Mouse (Mus musculus) cerebellum, adult 8-10 months (tissue): ENCODE data around the gene Slc25a14.

Source experiments
- DNase-seq: peaks from one replicate; pipeline ENCODE4 v3.0.0; 2022

The Slc25a14 gene

DNA sequence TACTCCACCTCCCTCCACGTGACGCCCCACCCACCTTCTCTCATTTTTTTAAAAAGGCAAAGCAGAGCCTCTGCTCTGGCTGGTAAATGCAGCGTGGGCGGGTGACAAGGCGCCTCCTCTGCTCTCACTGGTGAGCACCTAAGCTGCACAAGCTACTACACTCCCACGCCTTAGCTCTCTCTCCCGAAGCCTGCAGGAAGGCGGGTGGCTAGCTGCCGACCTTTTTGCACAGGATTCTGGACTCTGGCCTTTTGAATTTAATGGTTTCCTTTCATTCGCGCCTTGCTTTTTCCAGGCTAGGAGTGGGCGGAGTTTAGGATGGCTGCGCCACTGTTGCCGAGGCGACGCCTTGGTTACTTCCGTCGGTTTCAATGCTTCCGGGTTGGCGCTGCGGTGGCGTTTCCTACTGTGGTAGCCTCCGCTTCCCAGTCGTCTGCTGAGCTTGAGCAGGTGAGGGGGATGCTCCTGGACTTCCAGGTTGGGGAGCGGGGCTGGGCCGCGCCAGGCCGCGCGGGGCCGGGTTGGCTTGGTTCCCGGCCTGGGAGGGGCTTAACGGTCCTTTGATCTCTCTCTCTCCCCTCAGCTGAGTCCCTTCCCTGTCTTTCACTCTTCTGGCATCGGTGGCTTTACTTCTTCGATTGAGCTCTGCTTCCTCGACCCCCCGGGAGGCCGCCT is at the start of gene Slc25a14:
Slc25a14 (plus strand) TSS at position 35 of the 675 bp plus-strand sequence.
- DNase-seq: peak; percentile 71

DNA sequence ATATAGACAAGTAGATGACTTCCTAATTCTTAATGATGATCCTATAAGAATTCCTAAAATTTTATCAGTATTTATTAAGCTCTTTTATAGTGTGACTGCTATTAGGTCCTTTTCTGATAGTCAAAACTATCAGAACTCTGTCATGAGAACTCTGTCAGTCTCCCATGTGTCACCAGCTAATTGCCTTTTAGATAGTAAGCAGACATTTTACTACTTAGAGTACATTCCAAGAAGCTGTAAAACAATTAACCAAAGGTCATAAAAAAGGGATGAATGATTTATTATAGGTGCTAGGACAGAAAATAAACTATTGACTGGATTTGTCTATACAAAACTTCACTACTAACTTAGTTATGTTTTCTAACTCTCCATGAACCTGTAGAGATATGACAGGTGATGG is 39.9 kb upstream of the Slc25a14 start:
- no peak for DNase-seq

DNA sequence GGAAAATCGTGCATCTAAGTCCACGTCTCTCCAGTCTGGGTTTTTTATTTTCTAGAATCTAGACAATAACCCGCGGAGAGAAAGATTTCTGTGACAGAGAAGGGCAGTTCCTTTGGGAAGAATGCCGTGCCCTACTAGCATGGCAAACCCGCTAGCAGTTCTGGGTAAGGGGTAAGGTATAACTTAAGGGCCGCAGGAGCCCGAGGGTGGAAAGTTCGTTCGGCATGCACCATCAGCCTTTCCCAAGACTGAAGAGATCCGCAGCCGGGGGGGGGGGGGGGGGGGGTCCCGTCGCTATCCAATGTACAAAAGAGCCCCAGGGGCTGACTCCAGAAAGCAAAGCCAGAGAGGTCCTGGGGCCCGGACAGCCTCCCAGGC is 29.5 kb upstream of the Slc25a14 start:
- DNase-seq: peak; percentile 6

DNA sequence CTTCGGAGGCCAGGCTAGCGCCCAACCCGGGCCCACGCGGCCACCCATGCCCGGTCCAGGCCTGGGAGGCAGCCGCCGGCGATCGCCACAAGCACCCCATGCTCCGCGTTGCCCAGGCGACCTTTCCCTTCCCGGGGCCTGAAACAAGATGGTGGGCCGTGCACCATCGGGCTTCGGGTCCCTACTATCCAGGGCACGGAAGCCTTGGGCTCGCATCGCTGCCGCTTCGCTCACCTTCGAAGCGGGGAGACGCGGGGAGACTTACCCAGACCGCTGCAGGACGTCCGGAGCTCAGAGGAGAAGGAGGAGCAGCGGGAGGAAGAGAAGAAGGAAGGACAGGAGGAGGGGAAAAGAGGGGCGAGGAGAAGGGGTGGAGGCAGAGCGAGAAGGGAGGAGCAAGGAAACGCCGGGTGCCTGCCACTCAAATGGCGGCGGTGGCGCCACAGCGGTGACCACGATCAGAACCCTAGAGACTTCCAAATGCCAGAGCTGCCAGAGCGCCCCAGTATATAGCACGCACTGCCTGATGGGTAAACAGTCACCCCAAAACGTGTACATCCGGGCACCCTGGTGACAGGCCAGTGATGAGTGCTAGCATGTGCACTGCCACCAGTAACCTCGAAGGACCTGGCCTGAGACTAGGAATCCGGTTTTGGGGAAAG is 29.0 kb upstream of the Slc25a14 start, which contains the start of gene Zfp280c:
Zfp280c (minus strand) TSS at position 406 of the 662 bp plus-strand sequence.
- peak; percentile 65 for DNase-seq

DNA sequence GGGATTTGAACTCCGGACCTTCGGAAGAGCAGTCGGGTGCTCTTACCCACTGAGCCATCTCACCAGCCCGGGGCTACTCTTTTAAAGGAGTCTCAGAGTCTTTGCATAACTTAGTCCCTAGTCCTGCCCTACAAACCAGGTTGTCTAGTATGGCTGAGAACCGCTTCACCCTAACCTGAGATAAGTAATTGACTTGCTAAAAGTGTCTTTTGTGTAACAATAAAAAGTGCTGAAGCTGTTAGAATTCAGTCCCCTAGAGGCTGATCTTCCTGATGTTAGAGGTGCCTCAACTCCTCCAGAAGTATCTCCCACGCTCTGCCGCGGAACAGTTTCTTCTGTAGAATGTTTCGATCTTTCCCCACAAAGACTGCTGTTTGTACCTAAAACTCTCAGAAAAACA is 27.2 kb upstream of the Slc25a14 start:
- DNase-seq: no peak

DNA sequence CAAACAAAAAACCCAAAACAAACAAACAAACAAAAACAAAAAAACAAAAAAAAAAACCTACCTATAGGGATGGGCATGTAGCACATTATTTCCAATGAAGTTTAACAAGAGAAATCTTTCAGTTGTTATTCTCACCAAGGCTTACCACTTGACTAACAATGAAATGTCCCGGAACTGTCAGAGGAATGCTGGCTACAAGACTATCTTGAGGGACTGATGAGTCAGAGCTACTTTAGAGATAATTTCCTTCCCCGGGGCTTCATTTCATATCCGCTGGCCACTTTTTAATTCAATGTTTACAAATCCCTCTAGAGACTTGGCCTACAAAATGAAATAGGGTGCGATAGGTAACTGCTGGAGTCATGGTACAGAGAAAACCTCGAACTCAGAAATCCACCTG is 26.3 kb upstream of the Slc25a14 start:
- no peak for DNase-seq

DNA sequence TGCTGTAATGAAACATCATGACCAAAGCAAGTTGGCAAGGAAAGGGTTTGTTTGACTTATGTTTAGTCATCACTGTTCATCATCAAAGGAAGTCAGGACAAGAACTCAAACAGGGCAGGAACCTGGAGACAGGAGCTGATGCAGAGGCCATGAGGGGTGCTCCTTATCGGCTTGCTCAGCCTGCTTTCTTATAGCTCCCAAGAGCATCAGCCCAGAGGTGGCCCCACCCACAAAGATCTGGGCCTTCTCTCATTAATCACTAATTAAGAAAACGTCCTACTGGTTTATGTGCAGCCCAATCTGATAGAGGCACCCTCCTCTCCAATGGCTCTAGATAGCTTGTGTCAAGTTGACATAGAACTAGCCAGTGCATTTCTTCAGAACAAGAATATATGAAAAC is 18.3 kb upstream of the Slc25a14 start:
- DNase-seq: no peak

DNA sequence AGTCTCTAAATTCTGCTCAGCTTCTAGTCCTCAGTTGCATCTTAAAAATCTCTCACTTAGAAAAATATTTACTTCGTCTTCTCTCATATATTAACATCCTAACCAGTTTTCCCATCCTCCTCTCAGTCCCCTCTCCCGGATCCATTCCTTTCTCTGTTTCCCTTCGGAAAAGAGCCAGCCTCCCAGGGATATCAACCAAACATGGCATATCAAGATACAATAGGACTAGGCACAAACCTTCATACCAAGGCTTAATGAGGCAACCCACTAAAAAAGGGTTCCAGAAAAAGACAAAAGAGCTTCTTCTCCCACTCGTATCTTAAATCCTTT is 199 bp upstream of the Slc25a14 start:
- no peak for DNase-seq

DNA sequence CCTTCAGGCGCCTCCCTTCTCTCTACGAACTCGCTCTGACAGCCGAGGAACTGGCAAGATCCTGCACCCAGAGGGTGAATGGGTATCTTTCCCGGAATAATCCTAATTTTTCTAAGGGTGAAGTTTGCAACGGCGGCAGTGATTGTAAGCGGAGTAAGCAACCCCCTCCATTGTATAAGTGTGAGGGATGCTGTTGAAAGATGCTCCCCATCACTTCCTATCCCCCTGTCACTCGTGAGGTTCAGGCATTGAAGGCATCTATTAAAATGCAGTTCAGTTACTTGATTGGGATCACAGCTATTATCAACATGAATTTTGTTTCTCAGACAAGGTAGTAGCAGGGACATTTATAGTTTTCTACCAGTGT is 824 bp downstream of the Slc25a14 start:
- no peak for DNase-seq

DNA sequence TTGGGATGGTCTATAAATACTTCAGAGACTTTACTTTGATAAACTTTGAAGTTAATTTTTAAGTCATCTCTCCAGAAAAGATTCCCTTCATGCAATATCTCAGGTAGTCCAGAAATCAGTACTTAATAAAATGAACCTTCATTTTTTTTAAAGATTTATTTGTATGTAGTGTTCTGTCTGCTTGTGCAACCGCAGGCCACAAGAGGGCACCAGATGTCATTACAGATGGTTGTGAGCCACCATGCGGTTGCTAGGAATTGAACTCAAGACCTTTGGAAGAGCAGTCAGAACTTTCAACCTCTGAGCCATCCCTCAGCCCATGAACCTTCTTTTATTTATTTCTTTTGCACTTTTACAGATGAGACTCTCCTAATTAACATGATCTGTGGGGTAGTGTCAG is 13.8 kb downstream of the Slc25a14 start:
- no peak for DNase-seq

DNA sequence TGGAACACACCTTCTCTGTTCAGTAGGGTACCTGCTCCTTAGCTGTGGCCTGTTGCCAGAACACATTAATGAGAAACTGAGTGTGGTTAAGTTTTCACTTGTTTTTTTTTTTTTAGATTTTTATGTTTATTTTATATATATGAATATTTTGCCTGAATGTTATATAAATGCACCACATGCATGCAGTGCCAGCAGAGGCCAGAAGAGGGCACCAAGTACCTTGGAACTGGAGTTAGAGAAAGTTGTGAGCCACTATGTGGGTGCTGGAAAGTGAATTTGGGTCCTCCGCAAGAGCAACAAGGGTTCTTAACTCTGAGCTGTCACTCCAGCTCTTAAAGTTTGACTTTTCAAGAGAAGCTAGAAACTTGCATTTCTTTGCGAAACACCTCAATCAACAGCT is 20.9 kb downstream of the Slc25a14 start:
- DNase-seq: peak; percentile 36

DNA sequence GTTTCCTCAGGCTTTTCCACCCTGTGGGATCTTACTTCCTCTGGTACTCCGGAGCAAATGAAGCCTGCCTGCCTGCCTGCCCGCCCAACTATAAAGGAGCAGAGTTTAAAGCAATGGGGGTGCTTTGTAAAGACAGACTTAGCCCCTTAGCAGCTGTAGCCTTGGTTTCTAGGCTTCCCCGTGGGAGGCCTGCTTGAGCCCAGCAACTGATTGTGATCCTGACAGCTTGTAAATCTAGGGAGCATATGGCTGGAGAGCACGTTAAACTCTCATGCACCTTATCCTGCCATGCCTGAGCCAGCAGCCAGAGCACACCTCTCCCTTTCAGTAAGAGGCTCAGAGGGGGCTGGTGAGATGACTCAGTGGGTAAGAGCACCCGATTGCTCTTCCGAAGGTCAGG is 43.6 kb downstream of the Slc25a14 start:
- no peak for DNase-seq

DNA sequence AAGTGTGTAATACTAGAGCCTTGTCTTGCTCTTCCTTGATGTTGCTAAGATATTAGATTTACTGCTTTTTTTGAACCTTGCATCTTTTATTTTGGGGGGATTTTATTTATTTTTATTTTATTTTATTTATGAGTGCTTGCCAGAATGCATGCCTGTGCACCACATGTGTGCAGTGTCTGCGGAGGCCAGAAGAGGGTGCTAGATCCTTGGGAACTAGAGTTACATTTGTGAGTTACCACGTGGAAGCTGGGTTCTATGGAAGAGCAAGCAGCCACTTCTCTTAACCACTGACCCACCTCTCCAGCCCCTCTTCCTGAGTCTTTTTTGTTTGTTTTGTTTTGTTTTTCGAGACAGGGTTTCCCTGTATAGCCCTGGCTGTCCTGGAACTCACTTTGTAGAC is 46.4 kb downstream of the Slc25a14 start:
- DNase-seq: no peak

DNA sequence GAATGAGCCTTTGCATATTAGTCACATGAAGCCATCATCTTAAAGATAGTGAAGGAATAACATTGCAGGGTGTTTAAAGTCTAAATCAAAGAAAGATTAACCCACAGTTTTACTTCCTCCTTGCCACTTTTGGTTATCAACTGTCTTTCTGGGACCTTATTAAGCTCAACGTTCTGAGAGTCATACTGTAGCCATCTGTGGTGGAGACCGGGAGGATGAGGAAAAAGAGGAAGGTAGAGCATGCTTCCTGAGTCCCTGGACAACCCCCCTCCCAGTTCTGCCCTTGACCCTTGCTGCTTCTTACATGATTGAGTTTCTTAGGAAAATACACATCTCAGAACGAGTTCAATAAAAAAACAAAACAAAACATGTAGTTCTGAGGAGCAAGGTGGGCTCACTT is 48.5 kb downstream of the Slc25a14 start:
- DNase-seq: no peak

DNA sequence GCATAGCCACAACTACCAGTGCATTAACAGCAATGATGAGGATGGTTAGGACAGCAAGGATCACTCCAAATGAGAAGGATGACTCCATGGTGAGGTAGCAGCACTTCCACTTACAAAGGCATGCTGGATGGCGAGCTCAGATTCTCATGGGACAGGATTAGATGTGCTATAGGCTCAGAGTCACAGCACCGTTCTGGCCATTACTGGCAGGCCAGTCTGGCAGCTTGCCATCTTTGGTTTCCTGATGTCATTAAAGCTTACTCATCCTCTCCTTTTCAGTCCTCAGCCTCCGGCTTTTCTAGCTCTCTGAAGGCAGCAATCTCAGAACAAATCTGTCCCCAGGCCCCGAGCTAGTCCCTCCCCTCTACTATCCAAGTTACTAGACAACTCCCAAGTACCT is 51.0 kb downstream of the Slc25a14 start, which contains the start of gene Gpr119:
Gpr119 (minus strand) TSS at position 308 of the 400 bp plus-strand sequence.
- no peak for DNase-seq

DNA sequence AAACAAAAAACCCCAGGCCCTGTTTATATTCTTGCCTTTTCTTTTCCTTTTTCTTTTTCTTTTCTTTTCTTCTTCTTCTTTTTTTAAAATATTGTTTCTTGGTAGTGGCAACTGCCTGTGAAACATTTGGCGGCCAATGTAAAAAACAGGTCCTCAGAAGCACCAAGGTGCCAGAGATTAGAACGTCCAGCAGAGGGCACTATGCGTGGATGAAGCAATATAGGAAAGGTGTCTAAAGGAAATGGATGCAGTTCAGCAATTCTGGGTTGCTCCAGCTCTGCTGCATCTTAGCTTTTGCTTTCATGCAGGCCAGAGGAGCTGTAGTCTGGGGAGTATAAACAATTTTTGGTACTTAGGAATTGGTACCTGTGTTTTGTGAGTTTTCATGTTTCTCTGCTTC is 60.2 kb downstream of the Slc25a14 start:
- peak; percentile 23 for DNase-seq

DNA sequence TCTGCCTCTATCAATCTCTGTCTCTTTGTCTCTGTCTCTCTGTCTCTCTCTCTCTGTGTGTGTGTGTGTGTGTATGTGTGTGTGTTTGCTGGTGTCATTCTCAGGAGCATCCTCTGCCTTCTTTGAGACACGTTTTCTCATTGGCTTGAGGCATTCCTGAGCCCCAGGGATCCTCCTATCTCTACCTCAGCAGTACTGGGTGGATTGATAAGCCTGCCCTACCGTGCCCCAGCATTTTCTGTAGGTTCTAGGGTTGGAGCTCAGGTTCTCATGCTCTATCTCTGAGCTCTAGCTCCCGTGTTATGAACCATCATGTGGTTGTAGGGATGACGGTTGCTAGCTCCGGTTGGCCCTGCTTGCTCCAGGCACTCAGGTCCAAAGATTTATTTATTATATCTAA is 60.6 kb downstream of the Slc25a14 start:
- DNase-seq: no peak

DNA sequence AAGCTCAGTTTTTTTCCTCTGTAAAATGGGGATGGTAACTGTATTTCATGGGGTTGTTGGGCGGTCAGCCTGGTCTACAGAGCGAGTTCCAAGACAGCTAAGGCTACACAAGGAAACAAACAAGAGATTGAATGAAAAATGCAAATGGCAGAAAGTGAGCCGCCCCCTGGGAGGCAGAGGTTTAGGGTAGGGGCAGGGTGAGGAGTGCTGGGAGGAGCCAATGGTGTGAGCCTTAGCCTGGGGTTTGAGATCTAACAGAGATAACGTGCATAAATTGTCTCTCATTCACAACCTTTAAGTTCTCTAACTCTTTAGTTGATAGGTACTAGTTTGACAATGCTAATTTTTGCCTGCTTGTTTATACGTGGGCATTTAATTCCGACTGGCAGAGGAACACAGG is 71.2 kb downstream of the Slc25a14 start:
- DNase-seq: no peak

DNA sequence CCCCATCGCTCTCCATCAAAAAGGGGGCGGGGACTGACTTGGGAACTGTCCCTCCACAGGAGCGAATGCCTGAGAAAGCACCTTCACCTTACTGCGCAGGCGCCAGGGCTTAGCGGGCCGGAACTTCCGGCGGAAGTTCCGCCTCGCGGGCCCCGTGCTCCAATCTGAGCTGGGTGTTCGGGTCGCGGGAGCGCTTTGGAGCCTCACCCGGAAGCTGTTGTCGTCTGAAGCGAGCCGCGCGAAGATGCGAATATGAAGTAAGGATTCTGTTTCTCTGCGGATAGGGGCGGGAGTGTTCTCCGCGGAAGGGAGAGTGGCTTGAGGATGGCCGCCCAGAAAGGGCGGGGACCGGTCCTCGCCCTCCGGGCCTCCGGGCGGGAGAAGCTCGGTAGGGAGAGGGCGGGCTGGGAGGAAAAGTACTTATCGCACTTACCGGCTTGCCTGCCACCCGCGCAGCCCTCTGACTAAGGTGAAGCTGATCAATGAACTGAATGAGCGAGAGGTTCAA is 71.7 kb downstream of the Slc25a14 start, which contains the start of gene Rbmx2:
Rbmx2 (plus strand) TSS at position 141 of the 508 bp plus-strand sequence.
- peak; percentile 87 for DNase-seq

DNA sequence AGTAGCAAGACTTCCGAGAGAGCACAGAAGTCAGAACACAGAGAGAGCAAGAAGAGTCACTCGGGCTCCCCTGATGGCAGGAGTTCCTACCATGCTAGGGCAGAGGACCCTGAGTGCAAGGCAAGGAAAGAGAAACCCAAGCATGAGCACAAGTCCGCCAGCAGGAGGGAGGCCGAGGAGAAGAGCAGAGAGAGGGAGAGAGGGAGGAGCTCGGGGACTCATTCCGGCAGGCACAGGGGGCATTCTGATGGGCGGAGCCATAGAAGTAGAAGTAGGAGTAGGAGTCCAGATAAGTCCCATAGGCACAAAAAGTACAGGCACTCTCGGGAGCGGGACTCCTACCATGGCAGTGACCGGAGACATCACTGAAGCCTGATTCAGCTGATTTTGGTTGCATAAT is 86.5 kb downstream of the Slc25a14 start:
- DNase-seq: no peak
